Mouse (Mus musculus) heart, postnatal 14 days (tissue): ENCODE measurements around the gene Nova2. TPM values are rescaled to one million over a fixed set of nuclear protein-coding genes. Genes with fewer than 3 reads are reported as not detected.

Experiments
- DNase-seq, 2 experiments: peaks; one replicate each; pipeline ENCODE4 v3.0.0; 2021 to 2022
- intact Hi-C: fragments of 180-260 bp; cut with DNase I; formaldehyde crosslinking; loops from one replicate; pipeline ENCODE4 v1.15.1; 2025
- long read RNA-seq, 2 experiments: library from polyadenylated mRNA; stranded (forward); transcript quantifications; one replicate each; pipeline ENCODE4 v2.0.0; 2021
- total RNA-seq, 2 experiments: library from RNA; stranded (reverse); gene quantifications; 2 replicates each; pipeline ENCODE4 v1.2.3; 2021

Nova2 gene
- total RNA-seq = 10 to 100 TPM in 1 of 2 experiments, 1 to 10 TPM in 1; 9.6 to 10.1 TPM
- long read RNA-seq, experiment 1, full-length matches to known transcripts = 2 of 4 reads
- long read RNA-seq, experiment 1, partial matches to known transcripts = 1 of 4 reads
- long read RNA-seq, experiment 1, other reads (novel, unspliced or antisense) = 1 of 4 reads
- long read RNA-seq, experiment 2, full-length matches to known transcripts = 3 of 3 reads
- long read RNA-seq, experiment 2, partial matches to known transcripts = 0 of 3 reads
- long read RNA-seq, experiment 2, other reads (novel, unspliced or antisense) = 0 of 3 reads

DNA sequence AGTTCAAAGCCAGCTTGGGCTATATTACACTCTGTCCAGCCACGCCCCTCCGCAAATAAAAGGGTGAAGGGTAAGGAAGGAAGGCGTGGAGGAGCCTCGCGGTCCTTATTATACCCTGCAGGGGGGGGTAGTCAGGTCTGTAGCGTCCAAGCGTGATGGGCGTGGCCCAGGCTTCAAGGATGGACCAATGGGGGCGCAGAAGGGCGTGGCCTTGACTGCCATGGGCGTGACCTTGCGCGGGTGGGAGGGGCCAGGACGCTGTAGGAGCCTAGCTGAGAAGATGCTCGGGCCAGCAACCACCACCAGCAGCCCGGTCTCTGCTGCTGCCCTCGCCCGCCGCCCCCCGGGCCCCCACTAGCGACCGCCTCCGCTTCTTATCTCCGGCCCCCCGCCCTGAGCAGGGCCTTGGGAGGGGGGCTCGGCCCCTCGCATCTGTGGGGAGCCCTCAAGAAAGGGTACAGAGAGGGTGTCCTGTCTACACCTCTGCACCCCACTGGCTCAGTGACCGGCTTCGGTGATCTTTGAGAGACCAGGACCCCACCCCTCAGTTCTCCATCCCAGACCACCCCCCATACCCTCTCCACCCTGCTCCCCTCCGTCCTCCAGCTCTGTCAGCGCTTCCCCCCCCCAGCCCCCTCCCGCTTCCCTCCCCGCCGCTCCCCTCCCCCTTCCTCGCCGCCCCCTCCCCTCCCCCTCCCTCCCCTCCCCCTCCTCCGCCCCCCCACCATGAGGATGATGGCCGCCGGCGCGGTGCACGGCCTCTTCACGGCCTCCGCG lies at the start of gene Nova2:
Gene Nova2 (plus strand): TSS at position 727 of the 777 bp plus-strand sequence.
- intact Hi-C loops = no loop called here
- DNase-seq = peak; percentile 87

DNA sequence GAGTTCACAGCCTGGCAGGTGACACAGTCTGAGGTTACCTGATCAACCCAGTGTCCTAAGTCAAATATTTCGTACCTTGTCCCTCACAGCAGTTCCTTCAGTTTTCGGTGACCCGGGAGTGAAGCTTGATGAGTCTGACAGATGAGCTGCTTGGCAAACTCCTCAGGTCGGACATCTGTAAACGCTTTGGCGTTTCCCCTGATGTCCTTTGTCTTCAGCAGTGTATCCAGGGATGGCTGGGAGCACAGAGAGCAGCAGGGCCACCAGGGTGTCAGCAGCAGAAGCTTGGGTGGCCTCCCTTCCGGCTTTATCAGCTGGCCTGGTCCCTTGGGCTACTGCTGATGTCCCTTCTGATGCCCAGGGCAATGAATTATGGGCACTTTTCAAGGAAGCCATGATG lies 47.0 kb upstream of the Nova2 start:
- intact Hi-C loops = no loop called here

GRCm38 (mm10) chr7:18883991-18884744 lies 41.5 kb upstream of the Nova2 start:
- no peak for DNase-seq
- intact Hi-C loops = no loop called here

More for the DNA sequence above, 47.0 kb upstream of the Nova2 start:
- DNase-seq = no peak

DNA sequence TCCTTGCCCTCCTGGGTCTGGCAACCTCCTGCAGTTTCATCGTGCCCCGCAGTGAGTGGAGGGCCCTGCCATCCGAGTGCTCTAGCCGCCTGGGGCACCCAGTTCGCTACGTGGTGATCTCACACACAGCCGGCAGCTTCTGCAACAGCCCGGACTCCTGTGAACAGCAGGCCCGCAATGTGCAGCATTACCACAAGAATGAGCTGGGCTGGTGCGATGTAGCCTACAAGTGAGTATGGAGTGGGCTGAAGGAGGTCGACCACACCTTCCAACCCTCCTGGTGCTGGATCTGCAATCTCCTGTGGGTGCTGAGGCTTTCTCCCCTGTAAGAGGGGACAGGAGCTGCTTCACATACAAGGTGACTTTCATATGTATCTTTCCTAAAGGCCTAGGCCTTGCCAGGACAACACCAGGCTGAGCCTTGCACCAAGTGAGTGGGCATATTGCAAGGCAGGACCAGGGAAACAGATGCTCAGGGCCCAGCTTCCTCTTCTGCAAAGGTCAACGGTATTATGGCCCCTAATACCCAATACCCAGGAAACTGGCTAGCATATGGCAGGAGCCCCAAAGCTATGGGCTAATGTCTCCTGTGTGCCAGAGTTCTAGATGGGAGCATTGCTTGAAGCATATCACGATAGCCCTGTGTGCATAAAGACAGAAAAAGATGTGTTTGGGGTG lies 40.8 kb upstream of the Nova2 start:
- DNase-seq = no peak
- intact Hi-C loops = no loop called here

DNA sequence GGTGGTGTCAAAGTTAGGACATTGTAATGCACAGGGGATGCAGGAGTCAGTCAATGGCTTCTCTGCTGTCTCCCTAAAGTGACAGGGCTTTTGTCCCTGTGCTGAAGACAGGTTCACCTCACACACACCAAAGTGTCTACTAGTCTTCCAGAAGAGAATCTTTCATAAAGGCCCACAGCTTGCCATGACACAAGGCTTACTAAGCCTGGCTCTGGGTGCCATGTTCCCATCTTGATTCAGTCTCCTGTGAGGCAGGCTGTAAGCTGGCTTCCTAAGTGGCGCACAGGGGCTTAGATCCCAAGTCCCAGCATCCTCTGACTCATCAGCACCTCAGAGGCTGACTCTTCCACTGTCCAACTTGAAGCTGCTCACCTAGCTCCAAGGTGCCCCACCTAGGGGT lies 38.7 kb upstream of the Nova2 start:
- DNase-seq = no peak
- intact Hi-C loops = no loop called here

GRCm38 (mm10) chr7:18890848-18891247 lies 34.8 kb upstream of the Nova2 start:
- no peak for DNase-seq
- intact Hi-C loops = no loop called here

- intact Hi-C loops = no loop called here
- peak; percentile 85 to 90 for DNase-seq
Observed at GRCm38 (mm10) chr7:18891872-18892599, 33.7 kb upstream of the Nova2 start.

- no peak for DNase-seq
- intact Hi-C loops = no loop called here
Observed at GRCm38 (mm10) chr7:18893009-18893408, 32.7 kb upstream of the Nova2 start.

GRCm38 (mm10) chr7:18893651-18894430 lies 31.8 kb upstream of the Nova2 start:
- intact Hi-C loops = no loop called here
- DNase-seq = peak; percentile 57 to 58

DNA sequence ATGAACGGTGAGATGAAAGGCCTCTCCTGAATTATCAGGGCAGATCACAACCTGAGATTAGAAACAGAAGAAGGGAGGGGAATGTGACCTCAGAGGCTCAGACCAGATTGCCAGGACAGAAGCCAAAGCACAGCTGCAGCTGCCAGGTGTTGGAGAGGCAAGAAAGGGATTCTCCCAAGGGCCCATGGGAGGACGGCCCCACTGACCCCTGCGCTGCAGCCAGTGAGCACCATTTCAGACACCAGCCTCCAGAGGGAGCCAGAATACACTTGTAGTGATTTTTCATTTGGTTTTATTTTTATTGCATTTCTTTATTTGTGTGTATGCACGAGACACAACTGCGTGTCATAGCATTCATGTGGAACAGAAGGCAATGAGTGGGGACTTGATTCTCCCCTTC lies 29.2 kb upstream of the Nova2 start:
- intact Hi-C loops = loop anchor here (2.0 kb wide), 1 partner anchor 110 kb away; no protein-coding TSS in a partner anchor
- DNase-seq = peak; percentile 35 to 69

DNA sequence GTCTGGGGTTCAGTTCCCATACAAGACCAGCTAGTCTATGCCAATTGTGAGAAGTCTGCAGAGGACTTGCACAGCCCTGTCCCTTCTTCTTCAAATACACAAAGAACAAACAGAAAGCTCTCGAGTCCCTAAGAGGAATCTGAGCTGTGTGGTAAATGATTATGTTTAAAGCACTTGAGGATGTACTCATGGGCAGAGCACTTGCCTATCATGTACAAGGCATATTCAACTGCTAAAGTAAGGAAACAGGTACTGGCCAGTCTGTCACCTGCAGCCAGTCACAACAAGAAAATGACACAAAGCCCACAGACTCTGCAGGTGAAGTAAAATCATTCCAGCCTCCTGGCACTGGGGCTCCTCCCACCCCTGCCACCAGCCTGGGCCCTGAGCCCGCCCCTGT lies 25.2 kb upstream of the Nova2 start:
- no peak for DNase-seq
- intact Hi-C loops = loop anchor here (10.0 kb wide), 1 partner anchor 64 kb away; no protein-coding TSS in a partner anchor

DNA sequence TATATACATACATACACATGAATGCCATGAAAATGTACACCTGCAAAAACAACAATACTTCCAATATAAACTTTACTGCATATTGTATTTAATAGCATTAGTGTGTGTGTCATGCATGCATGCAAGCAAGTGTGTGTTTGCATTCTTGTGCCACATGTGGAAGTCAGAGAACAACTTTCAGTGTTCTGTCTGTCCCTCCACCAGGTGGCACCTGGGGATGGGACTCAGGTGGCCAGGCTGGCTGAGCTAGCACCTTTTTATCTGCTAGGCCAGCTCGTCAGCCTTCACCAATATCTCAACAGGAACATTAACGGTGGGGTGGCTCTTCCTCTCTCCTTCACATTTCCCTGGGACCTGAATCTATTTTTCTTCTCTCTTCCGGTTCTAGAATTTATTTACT lies 23.2 kb upstream of the Nova2 start:
- intact Hi-C loops = loop anchor here (10.0 kb wide), 1 partner anchor 62 kb away; no protein-coding TSS in a partner anchor
- no peak for DNase-seq

DNA sequence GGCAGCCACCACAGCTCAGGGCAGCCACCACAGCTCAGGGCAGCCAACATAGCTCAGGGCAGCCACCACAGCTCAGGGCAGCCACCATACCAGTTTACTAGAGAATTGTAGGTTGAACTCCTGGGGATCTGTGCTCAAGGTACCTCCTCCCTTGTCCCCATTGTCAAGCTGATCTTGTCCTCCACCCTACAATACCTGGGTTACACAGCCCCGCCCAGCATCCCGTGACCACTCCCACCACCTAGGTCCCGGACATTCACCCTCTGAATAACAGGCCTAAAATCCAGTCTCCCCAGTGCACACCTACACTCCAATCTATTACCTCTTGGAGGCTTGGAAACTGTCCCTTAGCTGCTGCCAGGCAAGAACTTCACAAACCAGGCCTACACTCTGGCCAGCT lies 20.7 kb upstream of the Nova2 start:
- intact Hi-C loops = loop anchor here (10.0 kb wide), 1 partner anchor 60 kb away; no protein-coding TSS in a partner anchor
- no peak for DNase-seq

- DNase-seq = no peak
- intact Hi-C loops = loop anchor here (10.0 kb wide), 1 partner anchor 55 kb away; no protein-coding TSS in a partner anchor
Observed at GRCm38 (mm10) chr7:18909797-18910196, 15.9 kb upstream of the Nova2 start.

GRCm38 (mm10) chr7:18910241-18910831 lies 15.4 kb upstream of the Nova2 start, which contains the start of gene Ccdc61:
Ccdc61 (minus strand) TSS chr7:18910415.
- peak; percentile 95 to 96 for DNase-seq
- intact Hi-C loops = no loop called here

GRCm38 (mm10) chr7:18916254-18916653 lies 9.4 kb upstream of the Nova2 start:
- no peak for DNase-seq
- intact Hi-C loops = no loop called here

GRCm38 (mm10) chr7:18917931-18918330 lies 7.8 kb upstream of the Nova2 start:
- peak in 1 of 2 experiments; percentile 45 for DNase-seq

DNA sequence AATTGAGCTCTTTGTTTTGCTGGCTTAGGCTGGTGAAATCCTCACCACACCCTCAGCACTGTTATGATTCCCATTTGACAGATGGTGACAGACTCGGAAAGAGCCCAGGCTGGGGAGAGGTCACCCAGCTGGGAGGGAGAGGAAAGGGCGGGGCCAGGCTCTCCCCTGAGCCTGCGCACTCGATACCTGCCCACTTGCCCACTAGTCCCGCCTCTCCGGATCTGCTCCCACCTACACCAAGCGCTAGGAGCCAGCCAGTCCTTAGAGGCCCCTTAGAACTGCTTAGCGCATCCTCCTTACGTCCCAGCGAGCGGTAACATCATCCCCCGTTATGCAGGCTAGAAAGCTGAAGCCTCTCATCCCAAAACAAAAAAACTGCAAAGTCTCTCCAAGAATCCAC lies 4.6 kb upstream of the Nova2 start:
- intact Hi-C loops = no loop called here
- peak; percentile 51 to 68 for DNase-seq

More at GRCm38 (mm10) chr7:18917931-18918330, 7.8 kb upstream of the Nova2 start:
- intact Hi-C loops = no loop called here
